Mouse (Mus musculus) cerebellum, adult 9-10 months (tissue): ENCODE measurements at regions not wholly inside any gene's neighbourhood (a gene's known extent, or its start where the extent isn't known, plus 50 kb on each side); places are given as distances from the start of the nearest gene placed in this dataset.
A peak's percentile ranks its signal among the peaks of the same experiment; 100 is the strongest.

Experiments used
- DNase-seq: peaks from one replicate; pipeline ENCODE4 v3.0.0; 2022

DNA sequence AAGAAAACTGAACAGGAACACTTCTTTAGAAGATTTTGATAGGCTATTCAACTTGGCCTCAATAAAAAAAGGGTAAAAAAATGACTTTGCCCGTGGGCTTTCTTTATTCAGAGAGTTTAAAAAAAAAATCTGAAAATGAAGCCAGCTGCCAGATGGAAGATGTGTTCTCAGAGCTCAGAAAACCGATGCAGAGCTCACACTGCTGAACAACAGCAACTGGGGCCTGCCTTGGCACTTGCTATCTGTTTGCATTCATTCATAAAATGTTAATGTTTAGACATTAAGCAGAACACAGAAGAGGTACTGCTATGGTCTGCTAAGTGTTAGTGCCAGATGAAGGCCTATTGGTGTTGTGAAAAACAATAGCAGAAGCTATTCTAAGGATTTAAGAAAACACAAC, 173.8 kb upstream of the Smc2 start:
- no peak for DNase-seq

DNA sequence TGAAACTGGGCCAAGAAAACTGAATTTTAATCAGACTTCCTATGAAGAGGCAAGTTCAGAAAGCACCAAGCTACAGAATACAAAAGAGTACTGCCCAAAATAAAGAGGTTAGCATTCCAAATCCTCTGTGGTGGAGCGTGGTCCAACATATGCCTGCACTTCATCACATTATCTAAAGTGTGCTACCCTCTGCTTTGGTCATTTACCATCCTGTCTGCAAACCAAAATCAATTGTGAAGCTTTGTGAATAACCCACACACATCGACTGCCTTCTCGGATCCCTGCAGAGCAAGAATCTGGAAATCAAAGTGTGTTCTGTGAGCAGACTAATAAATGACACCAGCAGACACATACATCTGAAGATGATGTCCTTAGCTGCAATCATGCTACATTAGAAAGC, 156.6 kb upstream of the Smc2 start:
- DNase-seq, result no peak

DNA sequence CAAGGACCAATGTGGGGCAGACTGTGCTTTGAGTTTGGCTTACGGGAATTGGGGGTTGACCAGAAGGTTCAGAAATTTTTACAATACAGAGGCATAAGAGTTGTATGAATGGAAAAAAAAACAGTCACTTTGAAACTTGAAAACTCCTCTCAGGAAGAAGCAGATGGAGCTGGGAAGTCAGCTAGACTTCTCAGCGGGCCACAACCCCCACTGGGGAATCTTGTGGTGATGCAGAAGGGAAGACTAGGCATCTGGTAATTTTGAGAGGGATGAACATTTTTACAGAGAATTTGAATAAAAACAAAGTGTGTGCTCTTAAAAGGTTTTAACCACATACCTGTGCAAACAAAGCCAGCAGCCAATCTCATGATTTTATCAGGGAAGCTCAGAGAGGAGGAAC, 154.1 kb upstream of the Smc2 start:
- DNase-seq, result no peak

DNA sequence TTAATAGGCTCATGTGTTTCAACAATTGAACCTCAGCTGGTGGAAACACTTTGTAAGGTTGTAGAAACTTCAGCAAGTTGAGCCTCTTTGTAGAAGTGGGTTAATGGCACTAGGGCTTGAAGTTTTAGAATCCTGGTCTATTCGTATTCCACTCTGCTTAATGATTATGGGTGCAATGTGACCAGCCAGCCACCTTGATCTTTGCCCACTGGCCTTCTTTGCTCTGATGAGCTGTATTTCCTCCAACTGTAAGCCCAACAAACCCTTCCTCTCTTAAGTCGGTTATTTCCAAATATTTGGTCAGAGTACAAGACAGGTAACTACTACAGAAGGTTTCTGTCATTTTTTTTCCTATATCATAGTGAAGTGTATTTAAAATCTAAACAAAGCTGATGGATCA, 145.4 kb upstream of the Smc2 start:
- DNase-seq, result no peak

GRCm38 (mm10) chr4:52299226-52299625, 139.8 kb upstream of the Smc2 start:
- no peak for DNase-seq

DNA sequence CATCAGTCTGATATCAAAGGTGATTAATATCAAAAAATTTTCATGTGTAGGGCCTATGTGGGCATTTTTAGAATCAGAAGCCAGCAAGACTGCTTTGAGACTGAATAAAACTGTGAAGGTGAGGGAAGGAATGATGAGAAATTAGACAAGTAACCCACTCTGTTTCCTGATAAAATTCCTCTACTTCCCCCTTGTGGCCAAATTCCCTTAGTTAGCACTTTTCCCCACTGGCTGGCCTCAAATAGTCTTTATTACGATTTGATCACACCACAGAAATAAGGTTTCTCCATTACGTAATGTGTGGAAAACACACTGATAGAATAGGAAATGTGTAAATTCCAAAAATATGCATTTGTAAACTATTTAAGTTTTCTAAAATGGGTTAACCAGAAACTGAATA, 137.4 kb upstream of the Smc2 start:
- DNase-seq, result no peak

GRCm38 (mm10) chr4:52324300-52324699, 114.7 kb upstream of the Smc2 start:
- DNase-seq, result no peak

DNA sequence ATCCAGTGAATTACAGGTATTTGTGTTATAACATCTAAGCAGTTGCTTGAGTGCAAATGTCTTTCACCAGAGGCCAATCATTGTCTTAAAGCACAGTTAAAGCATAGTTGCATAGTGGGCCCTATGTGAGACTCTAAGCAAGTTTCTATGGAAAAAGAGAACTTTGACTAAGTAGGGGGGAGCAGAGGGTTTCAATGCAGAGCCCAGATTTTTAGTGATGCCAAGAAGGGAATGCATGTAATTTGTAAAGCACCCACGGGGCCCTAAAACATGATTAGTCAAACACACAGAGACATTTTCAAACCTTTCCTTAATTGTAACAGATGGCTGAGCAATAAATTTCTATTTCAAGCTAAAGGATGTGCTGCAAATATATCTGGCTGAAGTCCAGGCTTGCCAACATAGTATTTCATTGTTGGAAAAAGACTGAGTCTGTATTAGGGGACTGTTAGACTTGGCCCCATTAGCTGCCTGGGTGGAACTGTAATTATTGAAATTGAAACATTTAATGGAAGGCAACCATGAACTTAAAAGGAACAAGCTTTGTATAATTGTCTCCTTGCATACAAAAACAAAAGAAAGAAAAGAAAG, 107.6 kb upstream of the Smc2 start:
- DNase-seq, result peak; percentile 60

GRCm38 (mm10) chr4:52336365-52337017, 102.6 kb upstream of the Smc2 start:
- peak; percentile 51 for DNase-seq

- peak; percentile 44 for DNase-seq
These were observed 97.8 kb upstream of the Smc2 start for GRCm38 (mm10) chr4:52341245-52341644.

DNA sequence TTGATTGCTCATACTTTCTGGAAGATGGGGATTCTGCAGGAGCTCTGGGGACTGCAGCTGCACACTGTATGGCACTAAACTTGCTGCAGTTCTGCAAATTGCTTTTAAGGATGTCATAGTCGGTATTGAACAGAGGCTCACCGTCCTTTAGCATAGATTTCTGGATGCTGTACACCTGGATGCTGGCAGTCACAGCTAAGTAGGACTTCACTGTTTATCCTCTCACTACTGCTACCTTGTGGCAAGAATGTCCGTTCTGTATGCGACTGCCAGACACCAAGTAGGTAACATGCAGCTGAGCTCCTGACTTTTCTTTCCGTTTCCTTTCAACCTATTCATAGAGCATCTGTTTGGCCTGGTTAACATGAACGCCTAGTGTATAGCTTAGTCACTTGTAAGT, 77.3 kb upstream of the Smc2 start:
- no peak for DNase-seq

GRCm38 (mm10) chr4:52365866-52366265, 73.2 kb upstream of the Smc2 start:
- no peak for DNase-seq

- DNase-seq, result no peak
These were observed 70.5 kb upstream of the Smc2 start for GRCm38 (mm10) chr4:52368527-52368926.
